Mouse (Mus musculus) telencephalon, adult 2 months (tissue): Measurements from ENCODE around the gene Proser3.

Source experiments
- DNase-seq: peaks from one replicate; pipeline ENCODE4 v3.0.0-alpha.2; 2011; ENCODE audit warnings: low read depth, low spot score

Proser3 gene

GRCm38 (mm10) chr7:30490251-30490956, 61.7 kb downstream of the Proser3 start:
- DNase-seq, result peak; percentile 35
